Mouse (Mus musculus) stomach, postnatal 0 days (tissue): ENCODE results near the gene Abcb6.

Experiments used
- CTCF ChIP-seq: IDR thresholded peaks from 2 replicates; pipeline ENCODE4 v1.5.1; 2016; ENCODE audit warnings: antibody characterized with exemption, low read depth, mild to moderate bottlenecking, moderate library complexity
- EP300 ChIP-seq: optimal IDR thresholded peaks from 2 replicates; pipeline ENCODE3; 2016; ENCODE audit warnings: antibody characterized with exemption

DNA sequence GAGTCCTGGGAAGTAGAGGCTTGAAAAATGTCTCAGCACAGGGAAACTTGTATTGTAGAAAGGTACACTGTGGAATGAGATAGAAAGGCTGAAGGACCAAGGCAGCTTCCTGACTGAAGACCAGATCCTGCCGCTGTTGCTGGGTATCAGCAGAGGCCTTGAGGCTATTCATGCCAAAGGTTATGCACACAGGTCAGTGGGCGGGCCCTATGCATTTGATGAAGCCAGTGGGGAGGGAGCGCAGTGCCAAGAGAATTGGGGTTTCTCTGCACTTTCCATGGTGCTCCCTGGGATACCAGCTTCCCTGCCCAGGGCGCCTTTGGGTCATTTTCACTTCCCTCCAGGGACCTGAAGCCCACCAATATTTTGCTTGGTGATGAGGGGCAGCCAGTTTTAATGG lies 32.4 kb upstream of the Abcb6 start:
- TF ChIP-seq CTCF (no peak), EP300 (no peak)
